Mouse (Mus musculus): ENCODE measurements around the gene Dgki.

- TF ChIP-seq EP300 (IDR thresholded peaks at IDR 0.05; ENCODE audit: low read depth) (no peak), CTCF (IDR thresholded peaks at IDR 0.05; ENCODE audit: low read depth) (no peak)
Measured at GRCm38 (mm10) chr6:37196870-37197269, 103.1 kb downstream of the Dgki start.

All from liver, embryonic 14.5 days (tissue).